Mouse (Mus musculus) left cerebral cortex, adult 11 months (tissue): Measurements from ENCODE around the gene Arhgef3.
A peak's percentile ranks its signal among the peaks of the same experiment; 100 is the strongest.
"Not testable (repeated sequence)": the region's sequence is repeated elsewhere in the genome, so short reads cannot be mapped to it uniquely, and the experiment has no call there.

Experiments used
- DNase-seq: peaks from one replicate; pipeline ENCODE4 v3.0.0; 2022; ENCODE audit warnings: low spot score

Gene Arhgef3

DNA sequence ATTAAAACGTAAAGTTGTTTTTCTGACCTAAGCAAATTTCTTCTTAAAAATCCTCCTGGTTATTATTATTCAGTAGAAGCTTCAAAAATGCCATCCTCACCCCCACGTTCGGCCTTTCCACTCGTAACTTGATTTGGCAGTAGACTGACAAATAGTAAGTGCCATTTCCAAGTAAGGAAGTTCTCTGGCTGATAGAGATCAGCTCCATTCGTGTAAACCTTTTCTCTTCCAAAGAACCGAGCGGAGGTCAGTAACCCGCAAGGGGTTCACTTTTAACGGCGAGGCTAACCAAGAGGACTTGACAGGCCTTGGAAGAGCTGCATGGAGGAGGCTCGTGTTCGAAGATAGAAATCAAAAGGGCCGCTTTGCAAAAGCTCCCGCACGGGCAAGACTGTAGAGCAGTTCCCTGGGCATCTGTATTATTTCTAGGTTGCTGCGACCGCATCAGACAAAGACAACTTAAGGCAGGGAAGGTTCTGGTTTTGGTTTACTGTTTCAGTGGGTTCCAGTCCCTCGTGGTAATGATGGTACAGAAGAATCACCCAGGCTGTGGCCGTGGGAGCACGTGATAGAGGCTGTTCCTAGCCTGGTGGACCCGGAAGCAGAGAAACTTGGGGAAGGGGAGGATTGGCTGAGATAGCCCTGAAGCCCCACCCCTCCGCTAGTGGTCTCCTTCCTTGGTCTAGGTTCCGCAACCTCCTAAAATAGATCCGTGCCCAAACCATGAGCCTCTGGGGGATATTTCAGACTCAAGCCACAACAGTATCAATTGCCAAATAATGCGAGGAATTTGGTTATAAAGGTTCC lies 117.5 kb downstream of the Arhgef3 start:
- no peak for DNase-seq

DNA sequence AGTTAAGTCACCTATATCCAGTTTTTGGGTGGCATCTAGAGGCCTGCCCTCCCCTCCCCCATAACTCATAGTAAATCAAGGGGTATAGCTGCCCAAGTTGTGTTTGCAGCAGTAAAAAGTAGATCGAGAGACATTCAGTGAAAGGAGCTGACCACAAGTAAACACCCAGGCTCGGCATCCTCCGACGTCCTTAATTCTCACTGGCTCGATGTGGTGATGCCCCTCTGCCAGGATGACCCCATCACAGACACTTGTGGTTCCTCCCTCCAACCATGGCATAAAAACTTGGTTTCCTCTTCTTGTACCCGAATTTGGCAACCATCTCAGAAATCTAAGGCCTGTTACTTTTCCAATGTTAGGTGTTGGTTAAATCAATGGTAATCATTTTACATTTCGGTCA lies 118.4 kb downstream of the Arhgef3 start:
- no peak for DNase-seq

DNA sequence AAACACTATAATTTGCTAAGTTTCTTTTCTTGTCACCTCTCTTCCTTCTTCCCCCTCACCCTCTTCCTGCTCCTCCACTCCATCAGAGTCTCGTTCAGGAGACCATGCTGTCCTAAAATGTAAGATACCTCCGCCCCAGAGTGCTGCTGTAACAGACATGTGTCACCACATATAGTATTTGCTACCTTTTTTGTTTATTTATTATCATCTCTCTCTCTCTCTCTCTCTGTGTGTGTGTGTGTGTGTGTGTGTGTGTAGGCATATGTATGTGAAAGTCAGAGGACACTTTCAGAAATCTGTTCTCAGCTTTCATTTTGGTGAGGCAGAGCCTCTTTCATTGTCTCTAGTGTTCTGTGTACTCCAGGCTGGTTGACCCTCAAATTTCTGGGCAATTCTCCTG lies 119.0 kb downstream of the Arhgef3 start:
- DNase-seq, result no peak

DNA sequence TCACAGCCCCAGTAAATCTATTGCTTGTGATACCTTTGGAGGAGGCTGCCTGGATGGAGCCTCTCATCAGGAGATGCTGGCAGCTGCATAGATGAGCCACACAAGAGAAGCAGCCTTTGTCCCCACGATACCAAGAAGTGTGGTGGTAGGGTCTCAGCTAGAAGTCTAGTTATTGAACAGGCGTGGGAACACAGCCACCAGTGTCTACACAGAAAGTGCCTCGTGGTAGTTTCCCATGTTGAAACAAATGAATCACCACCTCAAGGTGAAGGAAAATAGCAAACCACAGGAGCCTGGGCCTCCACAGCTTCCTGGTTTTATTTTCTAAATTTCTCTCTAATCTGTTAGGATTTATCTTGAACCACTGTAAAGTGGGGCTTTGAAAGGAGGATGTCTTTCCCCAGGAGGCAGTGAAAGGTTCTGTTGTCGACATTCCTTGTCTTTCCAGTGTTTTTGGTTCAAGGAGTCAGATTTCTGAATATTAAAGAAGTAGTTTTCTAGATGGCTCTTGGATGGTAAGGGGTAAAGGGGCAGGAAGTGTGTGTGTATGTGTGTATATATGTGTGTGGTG lies 119.7 kb downstream of the Arhgef3 start:
- no peak for DNase-seq

DNA sequence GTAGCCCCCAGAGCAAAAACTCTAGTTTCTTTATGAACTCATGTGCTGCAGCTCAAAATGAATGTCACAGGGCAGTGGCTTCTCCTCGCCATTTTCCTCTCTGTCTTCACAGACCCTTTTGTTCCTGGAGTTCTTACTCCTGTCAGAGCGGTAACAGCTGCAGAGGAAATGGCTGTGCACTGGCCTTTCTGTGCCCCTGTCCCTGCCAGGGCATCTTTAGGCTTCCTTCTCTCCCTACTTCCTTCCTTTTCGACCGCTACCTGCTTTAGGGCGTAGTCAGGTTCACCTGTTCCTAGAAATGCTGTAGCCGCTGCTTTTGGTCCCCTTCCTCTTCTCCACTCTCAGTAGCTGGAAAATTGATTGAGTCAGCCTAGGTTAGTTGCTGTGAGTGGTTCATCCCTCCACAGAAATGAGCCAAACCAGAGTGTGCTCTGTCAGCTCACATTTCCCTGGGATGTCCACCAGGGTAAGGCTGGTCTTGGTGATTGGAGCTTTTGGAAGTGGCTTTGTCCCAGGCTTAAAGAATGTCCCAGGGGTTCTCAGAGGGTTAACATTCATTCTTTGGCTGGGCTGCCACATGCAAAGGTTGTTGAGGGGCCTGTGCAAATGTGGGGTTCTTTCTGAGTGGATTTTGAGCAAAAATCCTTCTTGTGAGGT lies 121.3 kb downstream of the Arhgef3 start:
- DNase-seq, result no peak

DNA sequence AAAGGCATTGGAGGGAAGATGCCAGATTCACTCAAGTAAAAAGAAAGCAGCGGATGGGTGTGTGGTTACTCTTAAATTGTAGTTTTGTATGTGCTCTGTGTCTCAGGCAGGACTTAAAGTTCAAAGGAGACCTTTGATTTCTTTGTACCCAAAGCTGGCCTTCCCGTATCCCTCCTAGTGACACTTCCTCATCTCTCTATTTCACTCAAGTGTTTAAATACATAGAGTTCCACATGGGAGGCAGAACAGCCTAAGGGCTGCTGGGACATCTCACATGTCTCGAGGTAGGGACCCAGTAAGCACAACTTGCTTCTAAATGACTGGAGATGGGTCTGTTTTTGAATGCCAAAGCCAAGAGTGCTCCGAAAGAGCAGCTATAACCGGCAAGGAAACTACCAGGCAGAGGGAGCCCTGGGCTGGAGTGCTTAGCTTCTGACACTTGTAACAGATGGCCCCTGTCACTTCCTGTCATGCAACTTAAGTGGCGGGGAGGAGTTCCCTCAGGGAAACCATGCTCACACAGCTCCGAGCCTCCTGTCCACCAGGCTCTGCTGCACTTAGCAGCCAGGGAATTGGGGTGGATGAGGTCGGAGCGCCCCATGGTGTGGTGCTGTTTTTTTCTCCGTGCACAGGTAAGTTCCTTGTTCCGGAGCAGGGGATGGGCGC lies 123.0 kb downstream of the Arhgef3 start:
- no peak for DNase-seq

DNA sequence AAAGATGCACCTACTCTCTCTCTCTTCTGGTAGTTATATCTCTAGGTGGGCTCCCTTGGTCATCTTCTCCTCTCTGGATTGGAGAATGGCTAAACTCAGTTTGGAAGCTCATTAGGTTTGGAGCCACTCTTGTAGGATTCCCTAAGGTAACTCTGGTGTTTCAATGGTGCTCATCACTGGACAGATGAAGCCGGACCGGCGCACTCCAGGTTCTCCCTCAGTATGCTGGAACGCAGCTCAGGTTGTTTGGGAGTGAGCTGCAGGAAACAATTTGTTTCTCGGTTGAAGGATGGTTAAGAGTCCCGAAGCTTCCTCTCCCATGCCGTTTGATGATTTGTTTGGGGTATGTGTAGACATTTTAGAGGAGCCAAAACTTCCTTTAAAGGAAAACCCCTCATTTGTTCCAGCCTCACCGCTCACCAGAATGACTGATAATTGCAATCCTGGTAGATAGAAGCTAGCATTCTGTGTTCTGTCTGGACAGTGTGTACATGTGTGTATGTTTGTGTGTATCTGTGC lies 124.0 kb downstream of the Arhgef3 start:
- no peak for DNase-seq

DNA sequence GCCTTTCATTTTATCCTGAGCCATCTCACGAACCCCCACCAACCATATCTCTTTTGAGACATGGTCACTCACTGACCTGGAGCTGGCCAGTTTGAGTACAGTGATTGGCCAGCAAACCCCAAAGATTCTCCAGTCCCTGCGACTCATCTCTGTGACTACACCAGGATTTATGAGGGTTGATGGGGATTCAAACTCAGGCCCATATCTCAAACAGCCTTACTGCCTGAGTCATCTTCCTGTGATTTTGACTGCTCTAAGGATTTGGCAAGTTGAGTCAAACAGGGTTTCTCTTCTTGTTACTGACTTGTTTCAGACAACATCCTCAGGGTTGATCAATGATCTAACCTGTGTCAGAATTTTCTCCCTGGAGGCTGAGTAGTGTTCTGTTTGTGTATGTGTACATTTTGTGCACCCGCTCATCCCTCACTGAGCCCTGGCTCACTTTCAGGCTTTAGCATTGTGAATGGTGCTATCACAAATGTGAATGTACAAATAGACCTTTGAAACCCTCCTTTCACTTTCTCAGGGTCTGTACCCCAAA lies 124.9 kb downstream of the Arhgef3 start:
- no peak for DNase-seq

DNA sequence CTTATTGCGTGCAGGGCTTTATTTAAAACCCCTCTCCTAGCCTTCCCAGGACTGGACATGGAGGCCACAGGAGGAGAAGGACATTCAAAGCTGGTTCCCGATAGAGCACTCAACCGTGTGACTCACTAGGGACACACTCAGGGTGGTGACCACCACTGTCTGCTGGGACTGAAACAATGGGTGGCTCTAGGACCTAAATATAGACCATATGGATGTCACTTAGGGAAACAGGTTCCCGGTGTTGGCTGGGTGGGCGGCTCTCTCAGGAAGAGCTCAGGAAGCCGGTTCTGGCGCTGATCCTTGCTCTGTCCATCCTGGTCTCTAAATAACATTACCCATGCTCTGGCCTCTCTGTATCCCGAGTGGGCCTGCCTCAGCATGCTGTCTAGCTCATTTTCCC lies 127.6 kb downstream of the Arhgef3 start:
- DNase-seq, result no peak

DNA sequence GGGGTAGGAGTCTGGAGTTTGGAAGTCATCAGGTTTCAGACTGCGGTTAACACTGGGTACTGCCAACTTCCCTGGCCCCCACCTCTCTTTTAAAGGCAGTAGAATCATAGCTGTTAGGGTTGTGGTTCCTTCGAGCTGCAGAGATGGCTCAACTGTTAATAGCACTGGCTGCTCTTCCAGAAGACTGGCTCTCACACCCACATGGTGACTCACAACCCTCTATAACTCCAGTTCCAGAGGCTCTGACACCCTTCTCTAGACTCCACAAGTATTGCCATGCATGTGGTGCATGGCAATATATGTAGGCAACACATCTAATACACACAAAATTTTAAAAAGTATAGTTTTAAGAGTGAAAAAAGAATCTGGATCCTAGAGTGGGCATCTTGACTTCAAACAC lies 128.1 kb downstream of the Arhgef3 start:
- DNase-seq, result no peak

DNA sequence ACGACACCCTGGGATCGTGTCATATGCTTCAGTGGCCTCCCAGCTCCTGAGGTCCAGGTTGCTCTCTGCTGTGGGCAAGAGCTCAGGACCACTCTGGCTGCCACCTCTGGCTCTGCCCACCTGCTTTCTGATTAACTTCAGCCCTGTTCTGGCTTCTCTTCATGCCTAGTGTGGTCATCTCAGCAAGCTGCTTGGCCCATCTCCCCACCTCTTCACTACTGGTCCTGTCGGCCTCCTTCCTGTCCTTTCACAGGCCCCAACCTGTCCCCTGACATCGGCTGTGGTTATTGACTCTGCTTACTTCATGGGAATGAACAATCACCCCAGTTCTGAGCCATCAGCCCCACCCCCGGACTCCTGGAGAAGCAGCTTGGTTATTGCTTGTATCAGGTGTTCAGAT lies 128.9 kb downstream of the Arhgef3 start:
- no peak for DNase-seq

DNA sequence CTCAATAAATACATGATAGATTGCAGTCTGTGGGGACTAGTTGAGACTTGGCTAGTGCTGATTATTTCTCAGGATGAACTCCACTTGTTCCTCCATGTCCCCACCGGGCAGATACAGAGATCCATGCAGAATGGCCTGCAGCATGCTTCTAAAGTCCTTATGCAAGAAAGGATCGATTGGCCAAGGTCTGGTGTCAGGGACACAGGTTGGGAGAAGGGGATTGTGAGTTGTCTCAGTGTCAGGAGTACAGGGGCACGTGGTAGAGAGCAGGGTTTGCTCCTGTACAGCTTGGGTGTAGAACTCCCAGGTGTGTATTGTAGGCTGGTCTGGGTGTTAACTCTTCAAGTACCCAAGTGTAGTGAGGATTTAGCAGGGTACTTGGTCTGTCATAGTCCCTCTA lies 130.2 kb downstream of the Arhgef3 start:
- DNase-seq, result no peak

DNA sequence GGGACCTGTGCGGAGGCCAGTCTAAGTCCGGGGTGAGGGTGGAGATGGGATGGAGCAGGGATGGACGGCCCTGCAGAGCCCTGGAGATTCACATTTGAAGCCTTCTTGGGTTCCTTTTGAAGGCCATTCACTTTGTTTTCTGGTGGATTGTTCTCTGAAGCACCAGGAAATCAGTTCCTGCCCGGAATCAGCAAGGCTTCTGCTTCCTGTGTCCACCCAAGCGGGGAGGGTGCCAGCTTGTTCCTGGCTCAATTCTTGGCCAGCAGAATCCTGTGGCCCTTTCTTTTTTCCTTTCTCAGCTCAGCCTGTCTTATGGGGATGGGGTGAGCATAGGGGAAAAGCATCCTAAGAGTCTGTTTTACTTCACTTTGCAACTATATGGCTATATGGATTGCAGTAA lies 131.7 kb downstream of the Arhgef3 start:
- DNase-seq, result no peak

DNA sequence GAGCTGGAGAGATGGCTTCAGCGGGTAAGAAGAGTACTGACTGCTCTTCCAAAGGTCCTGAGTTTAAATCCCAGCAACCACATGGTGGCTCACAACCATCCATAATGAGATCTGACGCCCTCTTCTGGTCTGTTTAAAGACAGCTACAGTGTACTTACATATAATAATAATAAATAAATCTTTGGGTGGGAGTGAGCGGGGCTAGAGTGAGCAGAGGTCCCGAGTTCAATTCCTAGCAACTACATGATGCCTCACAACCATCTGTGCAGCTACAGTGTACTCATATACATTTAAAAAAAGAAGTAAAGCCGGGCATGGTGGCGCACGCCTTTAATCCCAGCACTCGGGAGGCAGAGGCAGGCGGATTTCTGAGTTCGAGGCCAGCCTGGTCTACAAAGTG lies 132.2 kb downstream of the Arhgef3 start:
- DNase-seq, result not testable (repeated sequence)

DNA sequence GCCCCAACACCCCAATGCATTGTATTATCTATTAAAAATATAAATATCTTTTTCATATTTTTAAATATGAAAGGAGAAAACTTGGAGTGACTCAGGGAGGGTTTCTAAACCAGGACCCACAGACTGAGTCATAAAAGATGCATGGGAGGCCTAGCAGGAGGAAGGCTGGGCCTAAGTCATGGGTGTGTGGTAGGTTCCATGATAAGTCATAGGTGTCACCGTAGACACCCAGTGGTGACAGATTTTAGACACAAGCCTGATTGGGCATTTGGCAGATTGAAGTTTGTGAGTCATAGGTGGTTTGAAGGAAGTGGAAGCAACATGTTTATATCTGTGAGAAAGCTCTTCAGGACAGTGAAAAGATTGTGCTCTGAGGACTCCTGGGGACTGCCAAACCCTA lies 134.4 kb downstream of the Arhgef3 start:
- no peak for DNase-seq

DNA sequence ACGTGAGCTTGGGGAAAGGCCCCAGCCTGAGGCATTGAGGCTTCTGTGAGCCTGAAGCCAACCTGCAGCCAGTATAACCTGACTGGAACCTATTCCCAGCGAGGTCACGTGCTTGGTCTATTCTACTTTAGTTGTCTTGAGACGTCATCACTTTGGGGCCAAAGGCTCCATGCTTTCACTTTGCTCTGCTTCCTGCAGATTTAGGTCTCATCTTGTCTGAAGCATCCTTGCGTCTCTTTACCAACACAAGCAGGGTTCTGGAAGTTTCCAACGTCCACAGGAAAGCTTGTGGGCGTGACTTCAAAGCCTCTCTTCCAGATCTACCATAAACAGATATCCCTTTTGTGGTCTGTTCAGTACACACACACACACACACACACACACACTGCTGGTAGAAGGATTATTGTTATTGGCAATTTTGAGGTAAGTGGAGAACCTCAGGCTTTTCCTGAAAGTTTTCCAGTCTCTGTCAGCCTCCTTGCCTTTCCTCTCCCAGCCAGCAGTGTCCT lies 135.6 kb downstream of the Arhgef3 start:
- DNase-seq, result no peak

DNA sequence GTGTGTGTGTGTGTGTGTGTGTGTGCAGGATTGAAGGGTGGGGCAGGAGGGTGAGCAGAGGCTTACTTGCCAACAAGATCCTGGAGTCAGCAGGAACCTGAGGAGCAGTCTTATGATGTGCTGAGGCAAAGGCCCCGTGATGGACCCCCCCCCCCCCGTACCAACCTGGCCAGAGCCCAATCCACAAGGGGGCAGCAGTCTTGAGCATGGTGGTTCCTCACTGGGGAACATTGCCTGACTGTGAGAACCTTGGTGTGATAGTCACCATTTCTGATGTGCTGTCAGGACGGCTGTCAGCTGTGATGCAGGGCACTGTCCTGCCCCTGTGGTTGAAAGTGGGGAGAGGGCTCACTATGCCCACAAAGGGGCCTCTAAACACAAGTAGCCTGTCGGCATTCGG lies 138.7 kb downstream of the Arhgef3 start:
- no peak for DNase-seq

DNA sequence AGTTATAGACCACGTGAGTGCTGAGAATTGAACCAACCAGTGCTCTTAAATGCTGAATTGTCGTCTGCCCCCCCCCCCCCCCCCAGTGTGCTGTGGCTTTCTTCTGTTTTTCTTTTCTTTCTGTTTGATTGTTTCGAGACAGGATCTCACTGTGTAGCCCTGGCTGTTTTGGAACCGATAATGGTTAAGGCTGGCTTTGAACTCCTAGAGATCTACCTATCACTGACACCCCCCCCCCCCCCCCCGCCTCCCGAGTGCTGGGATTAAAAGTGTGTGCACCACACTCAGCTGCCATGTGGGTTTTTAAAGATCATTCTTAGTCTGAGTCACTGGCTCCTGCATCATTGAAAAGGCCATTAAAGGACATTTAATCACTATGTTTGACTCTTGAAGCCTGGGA lies 147.7 kb downstream of the Arhgef3 start:
- DNase-seq, result no peak

DNA sequence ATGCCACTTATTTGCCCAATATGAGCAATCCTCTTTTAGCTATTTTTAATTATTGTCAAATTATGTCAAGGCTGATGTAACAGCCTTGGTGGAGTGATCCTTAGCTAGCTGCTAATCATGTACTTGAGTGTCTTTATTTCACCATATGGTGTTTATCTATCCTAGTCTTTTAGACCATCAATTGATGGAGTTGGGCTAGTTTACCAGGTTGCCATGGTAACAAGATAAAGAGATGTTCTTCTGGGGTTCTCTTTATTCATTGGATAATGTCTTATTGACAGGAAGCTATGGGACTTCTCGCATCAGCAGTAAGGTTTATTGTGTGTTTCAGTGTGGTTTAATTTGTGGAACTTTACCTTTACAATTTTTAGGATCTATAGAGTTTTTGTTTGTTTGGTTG lies 151.9 kb downstream of the Arhgef3 start:
- DNase-seq, result no peak

DNA sequence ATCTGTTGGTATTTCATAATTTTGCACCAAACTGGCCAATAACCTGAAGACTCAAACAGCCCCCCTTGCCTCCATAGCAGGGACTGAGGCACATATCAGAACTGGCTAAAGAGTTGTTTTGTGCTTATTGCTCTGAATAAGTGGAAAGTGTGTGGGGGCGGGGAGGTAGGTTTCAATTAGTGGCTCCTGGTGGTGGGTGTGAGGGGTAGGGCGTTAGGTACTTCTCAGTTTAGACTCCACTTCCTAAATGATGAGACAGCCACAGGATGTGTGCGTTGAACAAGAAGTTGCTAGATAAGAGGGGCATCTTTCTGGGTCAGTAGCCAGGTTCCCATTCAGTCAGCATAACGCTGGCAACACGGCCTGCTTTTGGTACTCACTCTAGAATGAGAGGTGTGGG lies 153.4 kb downstream of the Arhgef3 start:
- DNase-seq, result no peak

DNA sequence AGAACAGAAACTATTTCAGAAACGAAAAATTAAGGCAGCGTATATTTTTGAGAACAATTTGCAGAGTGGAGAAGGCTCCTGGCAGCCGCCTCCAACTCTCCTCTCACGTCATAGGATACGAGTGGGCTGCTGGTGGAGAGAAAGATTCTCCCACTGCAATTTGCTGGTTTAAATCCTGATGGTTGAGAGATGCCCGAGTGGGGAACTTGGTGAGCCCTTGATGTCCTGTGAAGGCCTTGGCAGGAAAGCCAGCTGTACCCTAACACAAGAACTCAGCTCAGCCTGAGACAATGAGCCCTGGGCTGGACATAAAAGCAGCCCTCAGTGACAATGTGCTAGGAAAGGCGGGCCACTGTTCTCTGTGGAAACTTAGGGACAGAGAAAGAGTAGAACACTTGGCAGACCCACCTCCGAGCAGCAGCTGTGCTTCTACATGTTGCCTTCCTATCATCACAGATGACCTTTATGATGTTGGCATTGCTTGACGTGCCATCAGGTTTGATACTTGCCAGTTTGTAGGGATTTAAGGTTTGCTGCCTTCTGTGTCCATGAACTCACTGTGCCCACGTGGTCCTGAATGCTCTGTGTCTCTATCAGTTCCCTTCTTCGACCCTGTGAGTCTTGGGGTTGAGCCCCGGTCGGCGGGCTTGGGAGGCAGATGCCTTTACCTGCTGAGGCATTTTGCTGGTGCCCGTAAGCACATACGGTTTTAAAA lies 154.4 kb downstream of the Arhgef3 start:
- peak; percentile 51 for DNase-seq

DNA sequence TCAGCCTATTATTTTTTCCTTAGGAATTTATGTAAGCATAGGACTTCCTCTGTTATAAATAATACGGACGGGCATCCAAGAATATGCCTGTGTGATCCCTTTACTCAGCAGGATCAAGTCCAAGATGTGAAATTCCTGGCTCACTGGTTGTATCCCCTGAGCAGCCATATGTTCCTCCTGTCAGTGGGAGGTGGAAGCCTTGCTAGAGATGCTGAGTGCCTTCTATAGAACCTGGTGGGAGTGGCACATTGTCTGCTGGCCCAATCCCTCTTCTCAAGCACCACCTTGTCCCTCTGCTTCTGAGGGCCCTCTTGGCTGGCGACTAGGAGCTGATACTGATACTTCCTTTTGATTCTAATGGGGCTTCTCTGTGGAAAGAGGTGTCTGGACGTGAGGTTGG lies 155.1 kb downstream of the Arhgef3 start:
- DNase-seq, result peak; percentile 70
